Mouse (Mus musculus): Measurements from ENCODE around the gene Phf1. TPM values are rescaled to one million over a fixed set of nuclear protein-coding genes. Genes with fewer than 3 reads are reported as not detected.
A peak's percentile ranks its signal among the peaks of the same experiment; 100 is the strongest.

Phf1 gene
- polyA plus RNA-seq, 1 experiment from 2014 or later, result 13.9 TPM

DNA sequence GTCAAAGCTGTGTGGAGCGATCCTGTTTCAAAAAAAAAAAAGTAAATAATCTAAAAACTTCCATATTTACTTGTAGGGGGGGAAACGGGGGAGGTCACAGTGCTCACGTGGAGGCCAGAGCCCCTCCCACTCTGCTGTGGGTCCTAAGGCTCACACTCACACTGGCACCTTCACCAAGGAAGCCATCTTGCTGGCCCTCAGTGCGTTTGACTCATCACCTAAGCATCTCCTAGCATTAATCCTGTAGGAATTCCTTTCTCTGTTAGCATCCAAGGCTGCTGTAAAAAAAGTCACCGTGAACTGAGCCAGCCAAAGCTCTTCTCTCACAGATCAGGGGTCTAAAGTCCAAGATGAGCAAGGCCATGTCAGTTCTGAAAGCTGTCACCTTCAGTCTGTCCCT is 23.5 kb downstream of the Phf1 start:
- no peak overlapping the region for H3K27ac ChIP-seq
- no peak overlapping the region for H3K4me3 ChIP-seq
- no peaks in the 10 kb centered on the region for H3K9me3 ChIP-seq
- H3K4me1 ChIP-seq, result peaks cover 25% of the 10 kb centered on the region
- no peak overlapping the region for H3K4me2 ChIP-seq (replicated peaks)
- 88% methylated on average over 5 of the region's 5 CpGs for WGBS
- peaks cover 65% of the 10 kb centered on the region for H3K36me3 ChIP-seq
- no peaks in the 10 kb centered on the region for H3K27me3 ChIP-seq
- no peak for ATAC-seq (ENCODE audit: insufficient number of reproducible peaks, insufficient read depth, low FRiP score, low TSS enrichment)
- no peak overlapping the region for H3K9ac ChIP-seq

DNA sequence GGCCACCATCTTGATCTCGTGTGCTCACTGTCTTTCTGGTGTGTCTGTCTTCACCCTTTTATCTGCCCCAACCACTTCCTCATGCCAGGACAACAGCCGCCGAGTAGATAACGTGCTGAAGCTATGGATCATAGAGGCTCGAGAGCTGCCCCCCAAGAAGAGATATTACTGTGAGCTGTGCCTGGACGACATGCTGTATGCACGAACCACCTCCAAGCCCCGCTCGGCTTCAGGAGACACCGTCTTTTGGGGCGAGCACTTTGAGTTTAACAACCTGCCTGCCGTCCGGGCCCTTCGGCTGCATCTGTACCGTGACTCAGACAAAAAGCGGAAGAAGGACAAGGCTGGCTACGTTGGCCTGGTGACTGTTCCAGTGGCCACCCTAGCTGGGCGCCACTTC is 24.0 kb downstream of the Phf1 start:
- H3K4me3 ChIP-seq, result no peak overlapping the region
- no peak for ATAC-seq (ENCODE audit: insufficient number of reproducible peaks, insufficient read depth, low FRiP score, low TSS enrichment)
- H3K36me3 ChIP-seq, result peaks cover 71% of the 10 kb centered on the region

DNA sequence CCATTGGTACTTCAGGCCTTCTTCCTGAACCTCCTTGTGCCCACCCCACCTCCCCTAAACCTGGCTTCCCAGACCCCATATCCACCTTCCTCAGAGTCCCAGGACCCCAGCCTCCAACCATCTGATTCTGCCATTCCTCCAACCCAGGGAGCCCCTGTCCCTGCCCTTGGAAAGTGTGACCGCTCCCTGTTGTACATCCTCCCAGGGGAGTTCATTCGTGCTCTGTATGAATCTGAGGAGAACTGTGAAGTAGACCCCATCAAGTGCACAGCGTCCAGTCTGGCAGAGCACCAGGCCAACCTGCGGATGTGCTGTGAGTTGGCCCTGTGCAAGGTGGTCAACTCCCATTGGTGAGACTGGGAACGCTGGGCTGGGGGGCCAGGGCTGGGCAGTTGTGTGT is 25.0 kb downstream of the Phf1 start:
- Histone ChIP-seq H3K27me3 (no peaks in the 10 kb centered on the region), H3K4me2 (replicated peaks) (no peak overlapping the region), H3K27ac (no peak overlapping the region), H3K4me3 (no peak overlapping the region), H3K36me3 (peaks cover 78% of the 10 kb centered on the region), H3K9ac (no peak overlapping the region), H3K4me1 (peaks cover 13% of the 10 kb centered on the region), H3K9me3 (no peaks in the 10 kb centered on the region)
- WGBS, result 96% methylated on average over 5 of the region's 5 CpGs
- no peak for ATAC-seq (ENCODE audit: insufficient number of reproducible peaks, insufficient read depth, low FRiP score, low TSS enrichment)

More for the DNA sequence above, 24.0 kb downstream of the Phf1 start:
- Histone ChIP-seq H3K4me2 (replicated peaks) (no peak overlapping the region), H3K9me3 (no peaks in the 10 kb centered on the region), H3K27ac (no peak overlapping the region), H3K9ac (no peak overlapping the region), H3K27me3 (no peaks in the 10 kb centered on the region), H3K4me1 (peaks cover 22% of the 10 kb centered on the region)
- 88% methylated on average over 18 of the region's 18 CpGs for WGBS

DNA sequence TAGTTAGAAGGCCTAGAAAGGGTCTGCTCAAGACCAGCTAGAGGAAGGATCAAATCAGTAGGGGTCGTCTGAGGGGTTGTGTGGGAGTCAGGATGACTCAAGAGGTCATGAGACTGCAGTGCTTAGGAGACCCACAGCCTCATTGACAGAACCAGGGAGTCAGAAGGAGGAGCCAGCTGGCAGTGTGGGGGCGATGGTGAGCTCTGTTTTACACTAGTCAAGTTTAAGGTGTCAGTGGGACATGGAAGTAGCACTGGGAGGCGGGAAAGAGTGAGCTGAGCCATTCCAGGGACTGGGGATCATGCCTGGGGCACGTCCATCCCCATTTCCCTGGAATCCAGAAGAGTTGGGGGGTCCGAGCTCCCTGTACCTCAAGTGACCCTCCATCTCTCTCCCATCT is 26.0 kb downstream of the Phf1 start:
- H3K27ac ChIP-seq, result no peak overlapping the region
- ATAC-seq (ENCODE audit: insufficient number of reproducible peaks, insufficient read depth, low FRiP score, low TSS enrichment), result no peak
- H3K4me2 ChIP-seq (replicated peaks), result no peak overlapping the region
- WGBS, result 54% methylated on average over 5 of the region's 5 CpGs
- H3K36me3 ChIP-seq, result peaks cover 86% of the 10 kb centered on the region
- no peak overlapping the region for H3K9ac ChIP-seq
- no peaks in the 10 kb centered on the region for H3K27me3 ChIP-seq
- H3K4me3 ChIP-seq, result no peak overlapping the region
- no peaks in the 10 kb centered on the region for H3K9me3 ChIP-seq
- H3K4me1 ChIP-seq, result peaks cover 3% of the 10 kb centered on the region

DNA sequence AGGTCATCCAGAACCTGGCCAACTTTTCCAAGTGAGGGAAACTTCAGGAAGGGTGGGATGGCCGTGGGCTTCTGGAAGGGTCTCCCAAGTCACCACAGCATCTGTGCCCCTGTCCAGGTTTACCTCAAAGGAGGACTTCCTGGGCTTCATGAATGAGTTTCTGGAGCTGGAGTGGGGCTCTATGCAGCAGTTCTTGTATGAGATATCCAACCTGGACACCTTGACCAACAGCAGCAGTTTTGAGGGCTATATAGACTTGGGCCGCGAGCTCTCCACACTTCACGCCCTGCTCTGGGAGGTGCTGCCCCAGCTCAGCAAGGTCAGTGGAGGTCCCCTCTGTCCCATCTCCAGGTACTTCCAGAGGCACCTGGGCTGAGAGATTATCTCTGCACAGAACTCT is 27.0 kb downstream of the Phf1 start:
- WGBS, result 92% methylated on average over 4 of the region's 4 CpGs
- H3K4me2 ChIP-seq (replicated peaks), result no peak overlapping the region
- H3K9me3 ChIP-seq, result no peaks in the 10 kb centered on the region
- H3K4me3 ChIP-seq, result no peak overlapping the region
- H3K4me1 ChIP-seq, result no peaks in the 10 kb centered on the region
- H3K27me3 ChIP-seq, result no peaks in the 10 kb centered on the region
- ATAC-seq (ENCODE audit: insufficient number of reproducible peaks, insufficient read depth, low FRiP score, low TSS enrichment), result no peak
- no peak overlapping the region for H3K27ac ChIP-seq
- peaks cover 93% of the 10 kb centered on the region for H3K36me3 ChIP-seq
- H3K9ac ChIP-seq, result no peak overlapping the region

DNA sequence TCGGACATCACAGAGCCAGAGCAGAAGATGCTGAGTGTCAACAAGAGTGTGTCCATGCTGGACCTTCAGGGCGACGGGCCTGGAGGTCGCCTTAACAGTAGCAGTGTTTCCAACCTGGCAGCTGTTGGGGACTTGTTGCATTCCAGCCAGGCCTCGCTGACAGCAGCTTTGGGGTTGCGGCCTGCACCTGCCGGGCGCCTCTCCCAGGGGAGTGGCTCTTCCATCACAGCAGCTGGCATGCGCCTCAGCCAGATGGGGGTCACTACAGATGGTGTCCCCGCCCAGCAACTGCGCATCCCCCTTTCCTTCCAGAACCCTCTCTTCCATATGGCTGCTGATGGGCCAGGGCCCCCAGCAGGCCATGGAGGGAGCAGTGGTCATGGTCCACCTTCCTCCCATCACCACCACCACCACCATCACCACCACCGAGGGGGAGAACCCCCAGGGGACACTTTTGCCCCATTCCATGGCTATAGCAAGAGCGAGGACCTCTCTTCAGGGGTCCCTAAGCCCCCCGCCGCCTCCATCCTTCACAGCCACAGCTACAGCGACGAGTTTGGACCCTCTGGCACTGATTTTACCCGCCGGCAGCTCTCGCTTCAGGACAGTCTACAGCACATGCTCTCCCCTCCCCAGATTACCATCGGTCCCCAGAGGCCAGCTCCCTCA is 28.9 kb downstream of the Phf1 start:
- H3K27me3 ChIP-seq, result no peaks in the 10 kb centered on the region
- H3K4me1 ChIP-seq, result no peaks in the 10 kb centered on the region
- no peak overlapping the region for H3K4me2 ChIP-seq (replicated peaks)
- WGBS, result 91% methylated on average over 21 of the region's 21 CpGs
- H3K9ac ChIP-seq, result no peak overlapping the region
- no peak for ATAC-seq (ENCODE audit: insufficient number of reproducible peaks, insufficient read depth, low FRiP score, low TSS enrichment)
- no peak overlapping the region for H3K27ac ChIP-seq
- H3K36me3 ChIP-seq, result peaks cover 96% of the 10 kb centered on the region
- no peaks in the 10 kb centered on the region for H3K9me3 ChIP-seq
- no peak overlapping the region for H3K4me3 ChIP-seq

DNA sequence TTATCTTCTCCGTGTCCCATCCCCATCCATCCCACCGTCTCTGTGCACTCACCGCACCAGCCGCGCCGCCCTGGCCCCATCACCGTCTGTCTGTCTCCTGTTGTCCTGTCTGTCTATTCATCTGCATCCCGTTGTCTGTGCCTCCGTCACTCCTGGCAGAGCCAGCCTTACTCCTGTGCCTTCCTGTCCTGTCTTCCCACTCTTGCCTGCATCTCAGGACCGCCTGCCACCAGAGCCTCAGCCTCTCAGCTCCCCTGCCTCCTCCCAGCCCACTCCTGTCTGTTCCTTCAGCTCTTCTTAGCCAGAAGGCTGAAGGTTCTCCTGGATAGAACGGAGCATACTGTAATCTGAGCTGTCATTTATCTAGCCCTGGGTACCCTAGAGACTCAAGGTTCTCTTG is 34.1 kb downstream of the Phf1 start:
- H3K4me2 ChIP-seq (replicated peaks), result no peak overlapping the region
- H3K9ac ChIP-seq, result no peak overlapping the region
- peaks cover 10% of the 10 kb centered on the region for H3K4me1 ChIP-seq
- peaks cover 70% of the 10 kb centered on the region for H3K36me3 ChIP-seq
- no peaks in the 10 kb centered on the region for H3K9me3 ChIP-seq
- H3K27me3 ChIP-seq, result no peaks in the 10 kb centered on the region
- no peak overlapping the region for H3K4me3 ChIP-seq
- 86% methylated on average over 11 of the region's 11 CpGs for WGBS
- H3K27ac ChIP-seq, result no peak overlapping the region
- no peak for ATAC-seq (ENCODE audit: insufficient number of reproducible peaks, insufficient read depth, low FRiP score, low TSS enrichment)

DNA sequence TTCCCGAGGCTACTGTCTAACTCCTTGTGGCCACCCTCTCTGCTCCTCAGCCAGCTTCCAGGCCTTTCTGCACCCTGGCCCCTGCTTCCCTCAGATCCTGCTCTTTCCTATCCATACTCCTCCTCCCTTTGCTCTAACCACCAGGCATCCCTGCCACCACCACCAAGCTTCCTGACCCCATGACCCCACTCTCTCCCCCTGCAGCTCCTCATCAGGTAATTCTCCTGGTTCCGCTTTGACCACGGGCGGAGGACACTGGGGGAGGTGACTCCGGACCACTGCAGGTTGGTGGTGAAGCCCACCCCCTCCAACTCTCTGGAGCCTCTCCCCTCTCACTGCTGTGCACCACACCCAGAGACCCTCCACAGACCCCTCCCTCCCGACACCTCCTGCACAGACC is 34.6 kb downstream of the Phf1 start:
- Histone ChIP-seq H3K9me3 (no peaks in the 10 kb centered on the region), H3K4me2 (replicated peaks) (no peak overlapping the region), H3K4me1 (peaks cover 11% of the 10 kb centered on the region), H3K36me3 (peaks cover 65% of the 10 kb centered on the region), H3K27me3 (no peaks in the 10 kb centered on the region), H3K27ac (no peak overlapping the region), H3K9ac (no peak overlapping the region), H3K4me3 (no peak overlapping the region)
- no peak for ATAC-seq (ENCODE audit: insufficient number of reproducible peaks, insufficient read depth, low FRiP score, low TSS enrichment)
- 84% methylated on average over 6 of the region's 6 CpGs for WGBS

DNA sequence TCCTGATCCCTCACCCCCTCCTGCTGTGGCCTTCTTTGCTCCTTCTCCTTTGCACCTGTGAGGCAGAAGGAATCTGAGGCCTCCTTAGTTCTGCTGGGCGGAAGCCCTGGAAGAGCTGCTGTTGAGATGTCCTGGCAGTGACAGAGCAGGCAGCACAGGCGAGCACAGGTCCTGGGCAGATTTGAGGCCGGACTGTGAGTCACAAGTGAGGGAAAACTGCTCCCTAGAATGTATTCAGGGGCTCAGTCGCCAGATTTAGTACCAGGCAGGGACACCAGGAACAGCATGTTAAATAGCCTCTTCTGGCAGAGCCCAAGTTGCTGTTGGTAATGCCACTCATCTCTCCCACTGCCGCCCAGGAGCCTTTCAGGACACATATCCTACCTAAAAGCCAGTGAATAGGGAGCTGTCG is 35.4 kb downstream of the Phf1 start:
- 83% methylated on average over 6 of the region's 6 CpGs for WGBS
- Histone ChIP-seq H3K9me3 (no peaks in the 10 kb centered on the region), H3K36me3 (peaks cover 58% of the 10 kb centered on the region), H3K27ac (no peak overlapping the region), H3K4me3 (no peak overlapping the region), H3K4me2 (replicated peaks) (no peak overlapping the region), H3K4me1 (peaks cover 11% of the 10 kb centered on the region), H3K9ac (no peak overlapping the region), H3K27me3 (no peaks in the 10 kb centered on the region)
- no peak for ATAC-seq (ENCODE audit: insufficient number of reproducible peaks, insufficient read depth, low FRiP score, low TSS enrichment)

DNA sequence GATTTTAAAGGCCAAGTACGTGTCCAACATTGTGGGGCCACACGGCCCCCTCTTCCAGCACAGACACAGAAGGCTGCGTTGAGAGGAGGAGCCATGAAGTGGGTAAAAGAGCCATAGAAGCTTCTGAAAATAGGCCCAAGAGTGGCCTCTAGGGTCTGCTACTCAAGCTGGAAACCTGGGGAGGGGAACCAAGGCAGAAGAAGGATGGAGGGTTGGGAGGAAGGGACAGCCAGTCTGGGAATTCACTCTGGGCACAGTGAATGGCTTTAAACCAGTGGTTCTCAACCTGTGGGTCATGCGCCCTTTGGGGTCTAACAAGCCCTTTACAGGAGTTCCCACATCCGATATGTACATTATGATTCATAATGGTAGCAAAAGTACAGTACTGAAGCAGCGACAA is 36.4 kb downstream of the Phf1 start:
- no peaks in the 10 kb centered on the region for H3K27me3 ChIP-seq
- no peak overlapping the region for H3K4me3 ChIP-seq
- H3K27ac ChIP-seq, result no peak overlapping the region
- ATAC-seq (ENCODE audit: insufficient number of reproducible peaks, insufficient read depth, low FRiP score, low TSS enrichment), result no peak
- 87% methylated on average over 6 of the region's 6 CpGs for WGBS
- H3K36me3 ChIP-seq, result peaks cover 50% of the 10 kb centered on the region
- H3K4me2 ChIP-seq (replicated peaks), result no peak overlapping the region
- peaks cover 18% of the 10 kb centered on the region for H3K4me1 ChIP-seq
- H3K9ac ChIP-seq, result no peak overlapping the region
- no peaks in the 10 kb centered on the region for H3K9me3 ChIP-seq

DNA sequence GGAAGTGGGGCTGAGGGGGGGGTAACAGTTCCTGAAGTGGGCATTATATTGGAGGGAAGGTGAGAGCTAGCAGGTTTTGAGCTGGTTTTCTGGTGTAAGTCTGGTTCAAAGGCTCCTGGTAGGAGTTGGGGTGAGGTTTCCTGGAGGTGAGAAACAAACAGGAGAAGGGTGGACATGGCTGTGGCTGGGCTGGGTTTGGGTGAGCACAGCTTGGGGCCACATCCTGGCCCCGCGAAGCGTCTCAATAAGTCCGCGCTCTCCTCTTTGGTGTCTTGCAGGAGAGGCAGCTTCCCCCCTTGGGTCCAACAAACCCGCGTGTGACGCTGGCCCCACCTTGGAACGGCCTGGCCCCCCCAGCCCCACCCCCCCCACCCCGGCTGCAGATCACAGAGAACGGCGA is 37.4 kb downstream of the Phf1 start:
- WGBS, result 69% methylated on average over 12 of the region's 12 CpGs
- no peak for ATAC-seq (ENCODE audit: insufficient number of reproducible peaks, insufficient read depth, low FRiP score, low TSS enrichment)
- H3K9me3 ChIP-seq, result no peaks in the 10 kb centered on the region
- H3K4me3 ChIP-seq, result no peak overlapping the region
- H3K27ac ChIP-seq, result no peak overlapping the region
- H3K4me2 ChIP-seq (replicated peaks), result no peak overlapping the region
- no peak overlapping the region for H3K9ac ChIP-seq
- no peaks in the 10 kb centered on the region for H3K27me3 ChIP-seq
- H3K36me3 ChIP-seq, result peaks cover 46% of the 10 kb centered on the region
- H3K4me1 ChIP-seq, result peaks cover 21% of the 10 kb centered on the region

DNA sequence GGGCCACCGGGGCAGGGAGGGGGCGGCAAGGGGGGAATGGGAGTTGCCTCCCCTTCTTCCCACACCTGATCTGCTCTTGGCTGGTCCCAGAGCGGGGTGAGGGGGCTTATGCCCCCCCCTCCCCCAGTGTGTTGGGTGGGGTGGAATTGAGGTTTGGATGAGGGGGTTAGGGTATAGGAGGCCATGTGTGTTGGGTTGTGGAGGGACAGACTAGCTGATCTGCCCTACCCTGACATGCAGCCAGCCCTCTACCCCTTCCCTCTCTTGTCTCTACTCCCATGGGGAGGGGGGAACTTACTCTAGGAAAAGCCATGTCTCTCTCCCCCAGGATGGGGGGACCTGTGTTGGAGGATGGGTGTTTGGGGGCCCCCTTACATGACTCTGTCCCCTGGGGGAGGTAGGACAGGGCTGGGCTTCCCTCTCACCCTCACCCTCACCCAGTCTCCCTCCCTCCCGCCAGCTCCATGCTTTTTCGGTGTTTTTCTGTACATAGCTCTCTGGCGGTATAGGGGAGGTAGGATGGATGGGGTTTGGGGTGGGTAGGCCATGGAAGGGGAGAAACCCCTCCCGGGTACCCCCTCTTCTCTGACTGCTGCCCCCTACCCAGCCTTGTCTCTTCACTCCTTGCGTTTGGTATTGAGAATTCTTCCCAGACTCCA is 38.5 kb downstream of the Phf1 start:
- H3K36me3 ChIP-seq, result peaks cover 46% of the 10 kb centered on the region
- peak overlapping the region; percentile 35 for H3K9ac ChIP-seq
- peak overlapping the region; percentile 97 for H3K4me2 ChIP-seq (replicated peaks)

More for the DNA sequence above, 38.5 kb downstream of the Phf1 start:
- peaks cover 28% of the 10 kb centered on the region for H3K4me1 ChIP-seq
- H3K27ac ChIP-seq, result peak overlapping the region; percentile 47
- H3K27me3 ChIP-seq, result no peaks in the 10 kb centered on the region
- 60% methylated on average over 8 of the region's 8 CpGs for WGBS
- no peak for ATAC-seq (ENCODE audit: insufficient number of reproducible peaks, insufficient read depth, low FRiP score, low TSS enrichment)
- peak overlapping the region; percentile 83 for H3K4me3 ChIP-seq
- no peaks in the 10 kb centered on the region for H3K9me3 ChIP-seq
